Mouse (Mus musculus) E14TG2a.4 (cell line): ENCODE results near the gene Ppard.

ENCODE experiments used
- CTCF ChIP-seq: conservative IDR thresholded peaks from 2 replicates; pipeline ENCODE4 v1.5.1; 2014; ENCODE audit warnings: low read length
- POU5F1 ChIP-seq: IDR thresholded peaks from 2 replicates; pipeline ENCODE4 v1.6.1; 2014; ENCODE audit warnings: low read length, borderline replicate concordance

DNA sequence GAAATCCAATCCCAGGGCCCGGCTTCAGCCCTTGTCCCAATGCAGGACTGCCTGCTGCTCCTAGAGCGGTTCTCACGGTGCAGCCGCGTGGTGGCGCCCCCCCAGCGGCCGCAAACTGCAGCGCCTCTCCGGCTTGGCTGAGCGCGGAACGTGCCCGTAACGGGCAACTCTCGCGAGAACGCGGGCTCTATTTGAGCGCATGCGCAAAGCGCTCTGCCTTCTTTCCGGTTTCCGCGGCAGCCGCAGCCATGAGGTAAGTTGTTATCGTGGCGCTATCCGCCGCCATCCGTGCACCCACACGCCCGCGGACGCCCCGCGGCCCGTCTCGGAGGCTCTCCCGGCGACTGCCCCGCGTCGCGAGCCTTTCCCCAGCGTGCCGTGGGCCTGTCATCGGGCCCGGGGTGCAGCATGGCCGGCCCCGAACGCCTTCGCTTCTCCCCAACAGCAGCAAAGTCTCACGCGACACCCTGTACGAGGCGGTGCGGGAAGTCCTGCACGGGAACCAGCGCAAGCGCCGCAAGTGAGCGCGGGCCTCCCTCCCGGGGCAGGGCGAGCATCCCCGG is 95.9 kb downstream of the Ppard start, which contains the start of gene Rpl10a:
- no peak for TF ChIP-seq CTCF
- no peak for TF ChIP-seq POU5F1
